Mouse (Mus musculus) spleen, adult 2 months (tissue): ENCODE results near the gene Sf3a3. TPM values are rescaled to one million over a fixed set of nuclear protein-coding genes. Genes with fewer than 3 reads are reported as not detected.

Experiments used
- DNase-seq, 2 experiments: peaks; one replicate each; pipeline versions ENCODE4 v3.0.0 to v3.0.0-alpha.2; 2012 to 2021; ENCODE audit warnings: low spot score in 2 of 2, low read depth in 1 of 2
- H3K27ac ChIP-seq: fragments of 200-500 bp; 2 replicates; pipeline ENCODE4 v1.5.1; 2012; ENCODE audit warnings: low read length, inconsistent platforms; ENCODE audit not compliant: insufficient read depth
- H3K27me3 ChIP-seq: fragments of 200-500 bp; 2 replicates; pipeline ENCODE4 v1.6.1; 2012; ENCODE audit warnings: mild to moderate bottlenecking, moderate library complexity, low read length, inconsistent platforms; ENCODE audit not compliant: control insufficient read depth, insufficient read depth
- H3K36me3 ChIP-seq: fragments of 200-500 bp; 2 replicates; pipeline ENCODE4 v1.6.1; 2012; ENCODE audit warnings: mild to moderate bottlenecking, low read length, inconsistent platforms; ENCODE audit not compliant: control insufficient read depth, insufficient read depth
- H3K4me1 ChIP-seq: fragments of 200-500 bp; 2 replicates; pipeline ENCODE4 v1.6.1; 2011; ENCODE audit warnings: inconsistent platforms; ENCODE audit not compliant: control insufficient read depth, insufficient read depth, insufficient read length
- H3K4me3 ChIP-seq: fragments of 200-500 bp; 2 replicates; pipeline ENCODE4 v1.5.1; 2011; ENCODE audit warnings: mild to moderate bottlenecking, inconsistent platforms; ENCODE audit not compliant: insufficient read depth, insufficient read length; ENCODE audit errors: extremely low read depth
- CTCF ChIP-seq: fragments of 200-500 bp; IDR thresholded peaks from 2 replicates; pipeline ENCODE4 v1.5.1; 2011; ENCODE audit warnings: mild to moderate bottlenecking, inconsistent platforms; ENCODE audit not compliant: insufficient read depth, insufficient read length, insufficient replicate concordance; ENCODE audit errors: extremely low read depth
- POLR2A ChIP-seq: fragments of 200-500 bp; IDR thresholded peaks from 2 replicates; pipeline ENCODE4 v1.6.1; 2011; ENCODE audit warnings: low read depth, low read length, inconsistent platforms
- WGBS: fragments of 180-500 bp; shearing (Covaris S2); methylation state at CpG from one replicate; pipeline ENCODE4 v1.1.7; 2018; 5-methylcytosine and 5-hydroxymethylcytosine counted together
- polyA plus RNA-seq: library from polyadenylated mRNA; depleted of rRNA; stranded (reverse); fragments of >200 nt; gene quantifications from 2 replicates; pipeline ENCODE4 v1.2.3, GENCODE M21; 2012; rRNA removed

Gene Sf3a3
- polyA plus RNA-seq, 1 experiment: 8.8 TPM

GRCm38 (mm10) chr4:124774429-124774828, 59.9 kb downstream of the Sf3a3 start:
- TF ChIP-seq POLR2A: no peak
- TF ChIP-seq CTCF: no peak
- H3K27me3 ChIP-seq: no peaks in the 10 kb centered on the region
- H3K36me3 ChIP-seq: peaks cover 9% of the 10 kb centered on the region
- H3K4me1 ChIP-seq: peaks cover 3% of the 10 kb centered on the region; the same call in 1 of the 2 replicates
- 83% methylated on average over 2 of the region's 2 CpGs for WGBS
- DNase-seq: no peak
- H3K4me3 ChIP-seq: no peak overlapping the region
- H3K27ac ChIP-seq: no peak overlapping the region

GRCm38 (mm10) chr4:124781361-124781760, 66.8 kb downstream of the Sf3a3 start:
- Histone ChIP-seq H3K4me1 (no peaks in the 10 kb centered on the region), H3K4me3 (no peak overlapping the region), H3K27ac (no peak overlapping the region), H3K36me3 (peaks cover 43% of the 10 kb centered on the region), H3K27me3 (no peaks in the 10 kb centered on the region)
- TF ChIP-seq POLR2A: no peak
- no peak for TF ChIP-seq CTCF
- no peak for DNase-seq
- WGBS: 95% methylated on average over 7 of the region's 7 CpGs

Other genes starting within 250 kb of the Sf3a3 start
- gene 3100002H09Rik, start 104.0 kb upstream of the Sf3a3 start, polyA plus RNA-seq: not detected in 2 replicates
- 0.02 and 0.06 TPM in 2 replicates for gene Pou3f1, start 58.0 kb upstream of the Sf3a3 start, polyA plus RNA-seq
- 3.0 and 3.4 TPM in 2 replicates for gene Utp11, start 21.2 kb upstream of the Sf3a3 start, polyA plus RNA-seq
- 19.4 and 25.0 TPM in 2 replicates for gene Fhl3, start 14.1 kb upstream of the Sf3a3 start, polyA plus RNA-seq
- 31.3 and 33.4 TPM in 2 replicates for gene Inpp5b, start 27.1 kb downstream of the Sf3a3 start, polyA plus RNA-seq
- 5.5 and 5.9 TPM in 2 replicates for gene Mtf1, start 87.3 kb downstream of the Sf3a3 start, polyA plus RNA-seq
- gene Yrdc, start 135.9 kb downstream of the Sf3a3 start, polyA plus RNA-seq: 25.5 and 28.0 TPM in 2 replicates
- gene 1110065P20Rik, start 136.4 kb downstream of the Sf3a3 start, polyA plus RNA-seq: 14.7 and 19.7 TPM in 2 replicates
- 0.65 TPM in 2 replicates for gene Maneal, start 147.4 kb downstream of the Sf3a3 start, polyA plus RNA-seq
- gene Epha10, start 166.1 kb downstream of the Sf3a3 start, polyA plus RNA-seq: not detected in 2 replicates
- 13.2 and 13.6 TPM in 2 replicates for gene 9930104L06Rik, start 222.3 kb downstream of the Sf3a3 start, polyA plus RNA-seq
- gene Cdca8, start 224.5 kb downstream of the Sf3a3 start, polyA plus RNA-seq: 14.8 and 19.0 TPM in 2 replicates